Mouse (Mus musculus) C2C12 (cell line): Measurements from ENCODE around the gene Stmnd1. TPM values are rescaled to one million over a fixed set of nuclear protein-coding genes. Genes with fewer than 3 reads are reported as not detected.

ENCODE experiments used
- H3K27me3 ChIP-seq: one replicate; pipeline ENCODE4 v1.6.1; 2011; ENCODE audit not compliant: control insufficient read depth, insufficient read depth, insufficient read length
- H3K36me3 ChIP-seq: one replicate; pipeline ENCODE4 v1.6.1; 2011; ENCODE audit not compliant: control insufficient read depth, insufficient read depth
- H3K4me3 ChIP-seq: one replicate; pipeline ENCODE4 v1.5.1; 2011; ENCODE audit warnings: mild to moderate bottlenecking, control low read depth; ENCODE audit not compliant: poor library complexity, insufficient read depth, severe bottlenecking
- H3K79me2 ChIP-seq: one replicate; pipeline ENCODE4 v1.6.1; 2011; ENCODE audit not compliant: control insufficient read depth, insufficient read depth
- H3K79me3 ChIP-seq: one replicate; pipeline ENCODE4 v1.6.1; 2011; ENCODE audit warnings: low read depth, control low read depth
- H3ac ChIP-seq: one replicate; pipeline ENCODE3; 2011; ENCODE audit warnings: low read depth; ENCODE audit not compliant: control insufficient read depth, insufficient read length
- CEBPB ChIP-seq: IDR thresholded peaks from one replicate; pipeline ENCODE4 v1.6.1; 2011; ENCODE audit warnings: low read depth, mild to moderate bottlenecking, control low read depth, moderate library complexity
- CTCF ChIP-seq: IDR thresholded peaks from one replicate; pipeline ENCODE4 v1.5.1; 2011; ENCODE audit not compliant: control insufficient read depth, insufficient read depth, insufficient read length
- FOSL1 ChIP-seq: IDR thresholded peaks from one replicate; pipeline ENCODE4 v1.8.0; 2011; ENCODE audit warnings: mild to moderate bottlenecking, low read length; ENCODE audit not compliant: poor library complexity, insufficient read depth, severe bottlenecking
- MAX ChIP-seq: IDR thresholded peaks from one replicate; pipeline ENCODE4 v1.6.1; 2011; ENCODE audit warnings: mild to moderate bottlenecking, control low read depth
- MYOD1 ChIP-seq: IDR thresholded peaks from one replicate; pipeline ENCODE4 v1.6.1; 2011; ENCODE audit warnings: low read depth; ENCODE audit not compliant: control insufficient read depth, insufficient read length
- MYOG ChIP-seq: IDR thresholded peaks from one replicate; pipeline ENCODE4 v1.6.1; 2011; ENCODE audit not compliant: control insufficient read depth, insufficient read length; ENCODE audit errors: extremely low read depth
- USF1 ChIP-seq: IDR thresholded peaks from one replicate; pipeline ENCODE4 v1.6.1; 2011; ENCODE audit warnings: low read depth, mild to moderate bottlenecking, control low read depth, moderate library complexity
- polyA plus RNA-seq: library from polyadenylated mRNA; unstranded; fragments of >200 nt; fragmentation: generic; extraction: Trizol; gene quantifications from one replicate; pipeline ENCODE4 v1.2.1, GENCODE M21; 2012; ENCODE audit warnings: missing spikeins

Gene Stmnd1
- polyA plus RNA-seq, 1 experiment: 0.02 TPM

DNA sequence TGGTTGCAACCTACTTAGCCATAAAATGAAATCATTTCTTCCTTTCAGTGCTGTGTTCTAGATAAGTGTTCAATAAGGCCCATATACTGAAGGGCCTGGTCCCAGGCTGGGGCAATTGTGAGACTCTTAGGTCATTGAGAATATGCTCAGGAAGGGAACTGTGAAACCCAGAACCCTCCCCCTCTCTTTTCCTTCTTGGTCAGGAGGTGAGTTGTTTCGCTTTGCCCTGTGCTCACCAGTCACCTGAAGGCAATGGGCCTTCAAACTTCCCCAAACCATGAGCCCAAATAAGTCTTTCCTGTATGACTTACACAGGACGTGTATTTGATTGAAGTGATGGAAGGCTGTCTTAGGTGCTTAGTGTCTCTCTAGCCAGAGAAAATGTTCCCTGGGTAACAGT, 64.3 kb downstream of the Stmnd1 start:
- Histone ChIP-seq H3K79me3 (no peaks in the 10 kb centered on the region), H3ac (no peak overlapping the region), H3K79me2 (no peaks in the 10 kb centered on the region), H3K4me3 (no peak overlapping the region), H3K27me3 (no peaks in the 10 kb centered on the region), H3K36me3 (no peaks in the 10 kb centered on the region)
- no peak for TF ChIP-seq FOSL1
- no peak for TF ChIP-seq MYOD1
- no peak for TF ChIP-seq CEBPB
- TF ChIP-seq MYOG: no peak

DNA sequence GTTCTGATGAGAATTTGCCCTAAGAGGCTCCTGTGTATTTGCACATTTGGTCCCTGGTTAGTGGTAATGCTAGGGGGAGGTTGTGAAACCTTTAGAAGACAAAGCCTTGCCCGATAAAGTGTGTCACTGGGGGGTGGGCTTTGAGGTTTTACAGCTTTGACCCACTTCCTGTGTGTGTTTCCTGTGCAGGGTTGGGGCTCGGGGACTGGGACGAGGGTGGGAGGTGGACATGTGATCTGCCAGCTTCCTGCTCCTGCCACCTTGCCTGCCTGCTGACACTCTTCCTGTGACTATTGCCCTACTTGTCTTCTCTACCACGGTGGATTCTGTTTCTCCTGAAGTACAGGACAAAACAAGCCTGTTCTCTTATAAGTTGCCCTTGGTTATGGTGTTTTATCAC, 66.4 kb downstream of the Stmnd1 start:
- no peaks in the 10 kb centered on the region for H3K79me2 ChIP-seq
- no peak for TF ChIP-seq FOSL1
- no peak for TF ChIP-seq MYOG
- TF ChIP-seq USF1: no peak
- no peak for TF ChIP-seq CEBPB
- TF ChIP-seq MYOD1: no peak
- TF ChIP-seq CTCF: no peak
- no peak for TF ChIP-seq MAX
- H3K27me3 ChIP-seq: no peaks in the 10 kb centered on the region
- H3ac ChIP-seq: no peak overlapping the region
- H3K79me3 ChIP-seq: no peaks in the 10 kb centered on the region
- no peak overlapping the region for H3K4me3 ChIP-seq
- H3K36me3 ChIP-seq: no peaks in the 10 kb centered on the region

DNA sequence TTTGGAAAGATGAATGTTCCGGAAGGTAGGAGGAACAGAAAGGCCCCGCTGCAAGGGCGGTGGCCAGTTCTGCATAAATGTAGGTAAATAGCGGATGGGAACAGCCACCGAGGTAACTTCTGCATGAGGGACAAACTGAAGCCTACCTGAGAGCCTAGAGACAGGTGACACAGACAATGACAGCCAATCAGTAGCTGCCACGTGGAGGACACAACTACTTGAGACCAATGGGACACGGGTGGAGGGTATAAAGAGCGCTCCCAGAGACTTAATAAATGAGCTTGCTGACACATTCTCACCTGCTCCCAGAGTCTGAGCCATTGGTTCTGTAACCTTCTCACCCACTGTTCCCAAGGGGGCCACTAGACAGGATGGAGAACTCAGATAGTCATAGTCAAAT, 67.1 kb downstream of the Stmnd1 start:
- Histone ChIP-seq H3K36me3 (no peaks in the 10 kb centered on the region), H3ac (no peak overlapping the region), H3K79me2 (no peaks in the 10 kb centered on the region), H3K27me3 (no peaks in the 10 kb centered on the region), H3K4me3 (no peak overlapping the region), H3K79me3 (no peaks in the 10 kb centered on the region)
- TF ChIP-seq USF1 (no peak), MAX (no peak), CEBPB (no peak), CTCF (no peak), MYOD1 (no peak), MYOG (no peak), FOSL1 (no peak)

DNA sequence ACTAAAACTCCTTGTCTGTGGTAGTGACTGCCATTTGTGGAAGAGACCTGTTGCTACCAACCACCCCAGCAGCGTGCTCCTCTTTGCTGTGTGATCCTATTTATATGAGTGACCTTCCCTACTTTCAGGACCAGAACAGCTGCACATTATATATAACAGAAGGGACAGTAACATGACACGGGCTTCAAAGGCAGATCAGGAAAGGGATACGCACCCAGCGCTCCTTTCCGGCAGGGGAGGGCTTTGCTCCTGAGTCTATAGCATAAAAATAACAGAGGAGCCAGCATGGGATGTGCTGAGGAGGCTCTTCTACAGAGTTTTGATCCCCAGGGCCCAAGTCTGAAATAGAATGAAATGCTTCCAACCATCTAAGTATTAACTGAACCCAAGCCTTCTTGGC, 67.9 kb downstream of the Stmnd1 start:
- no peak overlapping the region for H3K4me3 ChIP-seq
- no peaks in the 10 kb centered on the region for H3K27me3 ChIP-seq
- TF ChIP-seq MYOG (no peak), FOSL1 (no peak)
- H3K79me2 ChIP-seq: no peaks in the 10 kb centered on the region
- no peaks in the 10 kb centered on the region for H3K79me3 ChIP-seq
- no peak overlapping the region for H3ac ChIP-seq
- no peaks in the 10 kb centered on the region for H3K36me3 ChIP-seq

DNA sequence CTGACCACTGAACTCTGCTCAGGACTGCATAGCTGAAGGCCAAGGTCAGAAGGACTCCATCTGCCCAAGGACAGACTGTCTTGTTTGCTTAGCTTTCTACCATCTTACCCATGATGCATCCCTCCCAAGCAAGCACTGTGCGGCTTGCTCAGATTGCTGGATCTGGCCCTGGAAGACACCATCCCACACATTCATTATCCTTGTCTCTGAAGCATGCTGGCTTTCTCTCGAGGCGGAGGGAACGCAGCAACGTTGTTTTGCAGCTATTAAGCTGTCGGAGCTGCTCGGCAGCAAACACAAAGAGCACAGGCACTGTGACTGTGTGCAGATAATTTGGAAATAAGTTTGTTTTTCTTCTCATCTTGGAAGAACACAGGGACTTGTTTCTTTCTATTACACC, 69.7 kb downstream of the Stmnd1 start:
- H3K27me3 ChIP-seq: no peaks in the 10 kb centered on the region
- no peak overlapping the region for H3K4me3 ChIP-seq
- H3K79me3 ChIP-seq: no peaks in the 10 kb centered on the region
- H3ac ChIP-seq: no peak overlapping the region
- no peaks in the 10 kb centered on the region for H3K36me3 ChIP-seq
- H3K79me2 ChIP-seq: no peaks in the 10 kb centered on the region
- no peak for TF ChIP-seq MAX
- no peak for TF ChIP-seq MYOD1
- no peak for TF ChIP-seq FOSL1
- TF ChIP-seq CEBPB: no peak
- no peak for TF ChIP-seq CTCF

DNA sequence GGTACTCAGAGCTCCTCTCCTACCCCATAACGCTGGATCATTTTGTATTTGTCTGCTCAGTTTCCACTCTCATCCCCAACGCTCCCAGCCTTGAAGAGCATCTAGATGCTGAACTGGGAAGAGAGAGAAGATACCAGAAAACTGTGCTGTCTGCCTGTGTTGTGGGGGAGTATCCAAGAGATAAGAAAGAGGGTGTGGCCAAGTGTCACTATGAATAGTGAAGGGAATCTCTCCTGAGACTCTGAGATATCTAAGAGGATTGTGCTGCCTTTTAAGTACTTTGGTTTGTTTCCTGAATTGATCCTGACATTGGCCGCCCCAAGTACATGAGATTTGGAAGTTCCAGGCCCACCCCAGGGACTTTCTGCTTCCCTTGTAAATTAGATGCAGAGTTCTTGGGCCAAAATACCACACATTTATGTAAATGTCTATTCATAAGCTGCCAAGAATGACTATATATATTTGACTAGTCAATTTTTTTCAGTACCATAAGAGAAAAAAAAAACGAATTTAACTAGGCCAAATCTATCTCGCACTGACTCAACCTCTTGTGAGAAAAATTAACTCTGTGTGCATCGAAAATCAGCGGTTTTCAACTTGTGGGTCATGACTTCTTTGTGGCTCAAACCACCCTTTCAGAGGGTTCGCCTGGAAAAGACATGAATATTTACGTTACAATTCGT, 73.5 kb downstream of the Stmnd1 start:
- Histone ChIP-seq H3K4me3 (no peak overlapping the region), H3K79me3 (no peaks in the 10 kb centered on the region), H3ac (no peak overlapping the region), H3K36me3 (no peaks in the 10 kb centered on the region), H3K27me3 (no peaks in the 10 kb centered on the region), H3K79me2 (no peaks in the 10 kb centered on the region)
- TF ChIP-seq CTCF: no peak
- no peak for TF ChIP-seq USF1
- no peak for TF ChIP-seq MAX
- TF ChIP-seq FOSL1: no peak
- TF ChIP-seq CEBPB: no peak
- TF ChIP-seq MYOG: no peak
- no peak for TF ChIP-seq MYOD1
